Mouse (Mus musculus) spleen, postnatal 4 days (tissue): ENCODE measurements at regions not wholly inside any gene's neighbourhood (a gene's known extent, or its start where the extent isn't known, plus 50 kb on each side); places are given as distances from the start of the nearest gene placed in this dataset.

ENCODE experiments used
- DNase-seq, 2 experiments: peaks; one replicate each; pipeline ENCODE4 v3.0.0; 2022; ENCODE audit warnings: low spot score in 2 of 2

- no peak for DNase-seq
These were observed 56.6 kb upstream of the Ank start for GRCm38 (mm10) chr15:27409856-27410255.

GRCm38 (mm10) chr15:27412304-27412703 is 54.2 kb upstream of the Ank start:
- no peak for DNase-seq

GRCm38 (mm10) chr15:27412761-27413160 is 53.7 kb upstream of the Ank start:
- DNase-seq: no peak

- DNase-seq: no peak
These were observed 53.0 kb upstream of the Ank start for GRCm38 (mm10) chr15:27413486-27413885.

- DNase-seq: no peak
These were observed 51.7 kb upstream of the Ank start for GRCm38 (mm10) chr15:27414819-27415218.
